Mouse (Mus musculus) embryonic facial prominence, embryonic 14.5 days (tissue): ENCODE data around the gene Ap3d1. TPM values are rescaled to one million over a fixed set of nuclear protein-coding genes. Genes with fewer than 3 reads are reported as not detected.
A peak's percentile ranks its signal among the peaks of the same experiment; 100 is the strongest.

Source experiments
- ATAC-seq: fragments of 200-750 bp; cut with Nextera tagmentation; 2 replicates; pipeline ENCODE4 v1.8.0; 2017; ENCODE audit warnings: low read depth, moderate number of reproducible peaks, moderate TSS enrichment
- DNase-seq: peaks from one replicate; pipeline ENCODE4 v3.0.0-alpha.2; 2015; ENCODE audit warnings: low spot score
- H3K27ac ChIP-seq: fragments of 300-500 bp; sonication (generic); replicated peaks from 2 replicates; pipeline ENCODE4 v1.5.1; 2014; ENCODE audit warnings: low read depth, mild to moderate bottlenecking, low read length, moderate library complexity
- H3K27me3 ChIP-seq: fragments of 300-500 bp; sonication (generic); replicated peaks from 2 replicates; pipeline ENCODE4 v1.6.1; 2014; ENCODE audit warnings: low read length; ENCODE audit not compliant: control insufficient read depth, insufficient read depth
- H3K36me3 ChIP-seq: fragments of 300-500 bp; sonication (generic); 2 replicates; pipeline ENCODE4 v1.6.1; 2014; ENCODE audit warnings: low read length, mixed read lengths; ENCODE audit not compliant: control insufficient read depth, insufficient read depth
- H3K4me1 ChIP-seq: fragments of 300-500 bp; sonication (generic); 2 replicates; pipeline ENCODE4 v1.6.1; 2014; ENCODE audit warnings: antibody characterized with exemption, low read length; ENCODE audit not compliant: control insufficient read depth, insufficient read depth
- H3K4me2 ChIP-seq: fragments of 300-500 bp; sonication (generic); 2 replicates; pipeline ENCODE4 v1.6.1; 2014; ENCODE audit warnings: low read depth, mild to moderate bottlenecking, low read length, moderate library complexity, mixed read lengths
- H3K4me3 ChIP-seq: fragments of 300-500 bp; sonication (generic); 2 replicates; pipeline ENCODE4 v1.5.1; 2014; ENCODE audit warnings: low read depth, mild to moderate bottlenecking, low read length
- H3K9ac ChIP-seq: fragments of 300-500 bp; sonication (generic); 2 replicates; pipeline ENCODE4 v1.6.1; 2014; ENCODE audit warnings: low read depth, mild to moderate bottlenecking, low read length, moderate library complexity, mixed read lengths
- H3K9me3 ChIP-seq: fragments of 300-500 bp; sonication (generic); 2 replicates; pipeline ENCODE4 v1.6.1; 2016; ENCODE audit warnings: low read length; ENCODE audit not compliant: control insufficient read depth
- WGBS: fragments of 180-500 bp; shearing (Covaris S2); extraction: QIAGEN DNeasy Blood & Tissue Kit; methylation state at CpG from one replicate; pipeline ENCODE4 v1.1.7; 2014; 5-methylcytosine and 5-hydroxymethylcytosine counted together
- polyA plus RNA-seq: library from polyadenylated mRNA; unstranded; fragments of >200 nt; fragmentation: Nextera tagmentation; extraction: Ambion mirVana; gene quantifications from 2 replicates; pipeline ENCODE4 v1.2.1, GENCODE M21; 2014

Gene Ap3d1
- polyA plus RNA-seq: 67.6 and 75.8 TPM in 2 replicates

GRCm38 (mm10) chr10:80742180-80742978 is at the start of gene Ap3d1:
Ap3d1 (minus strand) TSS chr10:80742264.
- 2% methylated on average over 22 of the region's 25 CpGs for WGBS

DNA sequence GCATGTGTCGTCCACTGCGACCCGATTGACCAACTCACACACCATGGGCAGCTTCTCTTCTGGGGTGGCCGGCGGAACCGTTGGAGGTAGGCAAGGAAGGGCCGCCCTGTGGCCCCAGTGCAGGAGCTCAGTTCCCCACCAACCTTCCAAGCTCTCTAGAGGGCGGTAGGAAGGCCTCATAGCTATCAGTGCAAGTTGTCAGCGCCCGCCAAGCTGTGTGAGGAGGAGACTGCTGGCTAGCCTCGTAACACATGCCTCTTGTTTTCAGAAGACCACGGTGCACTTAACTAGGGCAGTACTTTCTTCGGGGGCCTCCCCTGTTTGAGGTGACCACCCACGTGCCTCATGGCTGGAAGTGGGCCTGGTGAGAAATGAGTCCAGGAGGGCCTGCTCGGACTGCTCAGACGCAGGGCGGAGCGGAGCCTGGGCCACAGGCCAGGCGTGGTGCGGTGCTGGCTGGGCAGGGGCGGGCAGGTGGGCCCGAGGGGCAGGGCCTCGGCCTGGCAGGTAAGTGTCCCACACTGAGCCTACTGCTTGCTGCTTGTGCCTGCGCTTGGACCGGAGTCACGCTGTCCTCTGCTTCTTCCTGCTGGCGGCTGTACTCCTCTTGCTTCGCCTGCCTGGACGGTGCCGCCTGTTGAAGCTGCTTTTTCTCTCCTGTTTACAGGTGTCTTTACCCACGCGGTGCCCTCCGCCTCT is 49.6 kb upstream of the Ap3d1 start:
- no peak overlapping the region for H3K4me3 ChIP-seq
- H3K9ac ChIP-seq: no peak overlapping the region
- H3K27me3 ChIP-seq: no peaks in the 10 kb centered on the region
- no peak for DNase-seq
- ATAC-seq: no peak
- H3K4me2 ChIP-seq: no peak overlapping the region
- peaks cover 99% of the 10 kb centered on the region for H3K36me3 ChIP-seq
- H3K4me1 ChIP-seq: peaks cover 3% of the 10 kb centered on the region
- H3K27ac ChIP-seq: no peak overlapping the region
- H3K9me3 ChIP-seq: no peaks in the 10 kb centered on the region
- 75% methylated on average over 30 of the region's 33 CpGs for WGBS

More at GRCm38 (mm10) chr10:80742180-80742978, at the start of gene Ap3d1:
- 0 out of 2 replicates have a peak, but pooled peaks cover 5% of the 10 kb centered on the region for H3K36me3 ChIP-seq
- peak within 1 kb of the TSS; percentile 95 for H3K9ac ChIP-seq
- H3K4me2 ChIP-seq: peak within 1 kb of the TSS; percentile 64
- no peaks in the 10 kb centered on the region for H3K27me3 ChIP-seq
- peak; percentile 99 for ATAC-seq
- peaks cover 15% of the 10 kb centered on the region for H3K4me1 ChIP-seq
- peak within 1 kb of the TSS; percentile 92 for H3K4me3 ChIP-seq
- peak; percentile 100 for DNase-seq
- H3K9me3 ChIP-seq: no peaks in the 10 kb centered on the region
- H3K27ac ChIP-seq: peak within 1 kb of the TSS; percentile 85

GRCm38 (mm10) chr10:80790761-80791404 is 48.8 kb upstream of the Ap3d1 start:
- WGBS: 87% methylated on average over 12 of the region's 19 CpGs
- H3K36me3 ChIP-seq: peaks cover 99% of the 10 kb centered on the region
- no peaks in the 10 kb centered on the region for H3K4me1 ChIP-seq
- DNase-seq: no peak
- no peaks in the 10 kb centered on the region for H3K9me3 ChIP-seq
- H3K4me2 ChIP-seq: no peak overlapping the region
- H3K27me3 ChIP-seq: no peaks in the 10 kb centered on the region
- H3K9ac ChIP-seq: no peak overlapping the region
- H3K27ac ChIP-seq: no peak overlapping the region
- no peak overlapping the region for H3K4me3 ChIP-seq
- no peak for ATAC-seq

DNA sequence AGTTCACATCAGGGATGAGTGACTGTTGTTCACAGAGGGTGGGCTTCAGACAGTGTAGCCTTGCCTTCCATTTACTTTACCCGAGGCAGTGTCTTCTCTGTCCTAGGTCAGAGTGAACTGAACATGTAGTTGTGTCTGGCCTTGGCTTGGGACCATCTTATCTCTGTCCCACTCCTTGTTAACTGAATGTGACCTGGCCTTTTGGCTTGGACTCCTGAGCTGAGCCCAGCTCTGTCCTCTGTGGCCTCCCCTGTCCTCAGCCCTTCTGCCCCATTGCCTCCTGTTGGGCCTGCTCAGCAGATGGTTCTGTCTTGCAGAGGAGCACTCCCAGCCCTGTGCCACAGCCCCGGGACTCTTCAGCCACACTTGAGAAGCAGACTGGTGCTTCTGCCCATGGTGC is 45.5 kb upstream of the Ap3d1 start:
- 85% methylated on average over 2 of the region's 2 CpGs for WGBS
- peaks cover 99% of the 10 kb centered on the region for H3K36me3 ChIP-seq
- no peak overlapping the region for H3K27ac ChIP-seq
- DNase-seq (no peak), ATAC-seq (no peak)
- H3K27me3 ChIP-seq: no peaks in the 10 kb centered on the region
- no peaks in the 10 kb centered on the region for H3K4me1 ChIP-seq
- no peak overlapping the region for H3K4me2 ChIP-seq
- no peak overlapping the region for H3K4me3 ChIP-seq
- H3K9ac ChIP-seq: no peak overlapping the region
- H3K9me3 ChIP-seq: no peaks in the 10 kb centered on the region

DNA sequence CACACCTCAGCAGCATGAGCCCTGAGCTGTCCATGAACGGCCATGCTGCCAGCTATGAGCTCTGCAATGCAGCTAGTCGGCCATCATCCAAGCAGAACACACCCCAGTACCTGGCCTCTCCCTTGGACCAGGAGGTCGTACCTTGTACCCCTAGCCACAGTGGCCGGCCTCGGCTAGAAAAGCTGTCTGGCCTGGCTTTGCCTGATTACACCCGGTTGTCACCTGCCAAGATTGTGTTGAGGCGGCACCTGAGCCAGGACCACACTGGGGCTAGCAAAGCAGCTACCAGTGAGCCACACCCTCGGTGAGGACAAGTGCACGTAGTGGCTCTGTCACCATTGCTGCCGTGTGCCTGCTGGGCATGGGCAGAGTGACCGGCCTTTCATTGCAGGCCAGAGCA is 43.9 kb upstream of the Ap3d1 start:
- no peak overlapping the region for H3K4me2 ChIP-seq
- H3K9ac ChIP-seq: no peak overlapping the region
- no peaks in the 10 kb centered on the region for H3K9me3 ChIP-seq
- H3K4me1 ChIP-seq: no peaks in the 10 kb centered on the region
- no peak for ATAC-seq
- H3K27me3 ChIP-seq: no peaks in the 10 kb centered on the region
- no peak overlapping the region for H3K4me3 ChIP-seq
- 95% methylated on average over 11 of the region's 11 CpGs for WGBS
- no peak overlapping the region for H3K27ac ChIP-seq
- peaks cover 99% of the 10 kb centered on the region for H3K36me3 ChIP-seq
- DNase-seq: no peak

GRCm38 (mm10) chr10:80784871-80785270 is 42.8 kb upstream of the Ap3d1 start:
- Histone ChIP-seq H3K4me2 (no peak overlapping the region), H3K36me3 (peaks cover 99% of the 10 kb centered on the region), H3K9me3 (no peaks in the 10 kb centered on the region), H3K27me3 (no peaks in the 10 kb centered on the region), H3K27ac (no peak overlapping the region), H3K9ac (no peak overlapping the region), H3K4me3 (no peak overlapping the region), H3K4me1 (no peaks in the 10 kb centered on the region)
- 85% methylated on average over 12 of the region's 12 CpGs for WGBS
- DNase-seq (no peak), ATAC-seq (no peak)

DNA sequence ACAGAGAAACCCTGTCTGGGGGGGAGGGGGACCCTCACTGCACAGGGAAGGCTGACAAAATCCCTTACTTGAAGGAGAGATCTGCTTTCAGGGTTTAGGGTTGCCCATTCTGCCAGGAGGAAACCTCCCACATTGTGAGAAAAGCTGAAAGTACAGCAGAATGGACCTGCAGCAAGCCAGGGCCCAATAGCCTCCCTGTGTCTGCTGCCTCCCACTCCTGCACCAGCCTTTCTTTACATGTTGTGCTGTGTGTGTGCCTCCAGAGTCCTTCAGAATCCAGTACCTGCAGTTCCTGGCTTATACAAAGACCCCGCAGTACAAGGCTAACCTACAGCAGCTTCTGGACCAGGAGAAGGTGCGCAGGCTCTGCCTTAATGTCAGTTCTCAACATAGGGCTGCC is 42.2 kb upstream of the Ap3d1 start:
- no peak overlapping the region for H3K4me2 ChIP-seq
- DNase-seq: no peak
- no peak overlapping the region for H3K27ac ChIP-seq
- H3K27me3 ChIP-seq: no peaks in the 10 kb centered on the region
- H3K9me3 ChIP-seq: no peaks in the 10 kb centered on the region
- no peak for ATAC-seq
- no peaks in the 10 kb centered on the region for H3K4me1 ChIP-seq
- no peak overlapping the region for H3K4me3 ChIP-seq
- H3K9ac ChIP-seq: no peak overlapping the region
- peaks cover 100% of the 10 kb centered on the region for H3K36me3 ChIP-seq
- 100% methylated on average over 2 of the region's 2 CpGs for WGBS

GRCm38 (mm10) chr10:80779565-80779964 is 37.5 kb upstream of the Ap3d1 start:
- H3K27ac ChIP-seq: no peak overlapping the region
- H3K4me3 ChIP-seq: no peak overlapping the region
- H3K4me1 ChIP-seq: no peaks in the 10 kb centered on the region
- H3K4me2 ChIP-seq: no peak overlapping the region
- H3K27me3 ChIP-seq: no peaks in the 10 kb centered on the region
- H3K9ac ChIP-seq: no peak overlapping the region
- H3K9me3 ChIP-seq: no peaks in the 10 kb centered on the region
- DNase-seq (no peak), ATAC-seq (no peak)
- H3K36me3 ChIP-seq: peaks cover 98% of the 10 kb centered on the region
